ENCODE assay signal across 8 mouse cellular contexts in the genomic region with DNA sequence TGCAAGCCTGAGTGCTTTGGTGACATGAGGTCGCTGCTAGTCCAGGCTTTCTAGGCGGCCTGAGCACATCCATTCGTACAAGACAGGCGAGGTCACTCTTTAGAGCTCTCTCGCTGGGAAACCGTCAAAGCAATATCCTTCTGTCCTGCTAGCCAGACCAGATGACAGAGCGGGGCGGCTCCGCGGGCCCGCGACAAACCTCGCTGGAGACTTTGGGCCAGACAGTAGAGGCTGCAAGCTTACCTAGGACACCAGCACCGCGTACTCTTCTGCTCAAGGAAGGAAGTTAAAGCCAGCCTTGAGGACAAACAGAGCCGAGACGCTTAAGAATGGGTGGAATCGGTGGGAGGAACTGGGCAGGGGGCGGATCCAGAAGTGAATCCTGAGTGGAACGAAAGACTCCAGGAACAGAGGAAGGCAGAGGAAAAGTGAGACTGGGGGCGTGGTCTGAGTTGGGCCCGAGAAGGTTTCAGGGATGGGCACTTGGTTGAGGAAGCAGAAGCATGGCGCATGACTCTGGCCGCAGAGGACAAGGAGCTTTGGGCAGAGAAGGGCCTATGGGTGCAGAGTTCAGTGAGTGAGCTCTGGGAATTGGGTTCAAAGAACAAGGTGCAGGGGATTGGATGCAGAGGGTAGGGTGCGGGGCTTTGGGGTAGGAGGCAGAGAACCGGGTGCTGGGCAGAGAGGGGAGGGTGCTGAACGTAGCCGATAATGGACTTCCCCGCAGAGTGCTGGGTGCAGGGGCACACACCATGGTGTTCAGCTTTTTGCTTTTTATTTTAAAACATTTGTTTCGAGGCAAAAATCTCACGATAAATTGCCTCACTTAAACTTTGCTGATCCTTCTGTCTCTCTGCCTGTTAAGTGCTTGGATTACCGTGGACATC. TPM values are rescaled to one million over a fixed set of nuclear protein-coding genes. Genes with fewer than 3 reads are reported as not detected.
DNase-seq lines count a peak whose midpoint lies in the region; ATAC-seq lines count a peak whose summit lies in the region.

TSS of gene Eci3 (minus strand) at position 300 of the 887 bp plus-strand sequence.

- no peaks in the 10 kb centered on the region; the same call in 1 of the 2 replicates for H3K27me3 ChIP-seq in intestine, embryonic 16.5 days (replicated peaks; ENCODE audit: control insufficient read depth, insufficient read depth, low read length)
- H3K27me3 ChIP-seq in liver, embryonic 16.5 days (ENCODE audit: control insufficient read depth, insufficient read depth, low read depth, low read length) = peaks cover 24% of the 10 kb centered on the region
- peaks cover 5% of the 10 kb centered on the region for H3K27me3 ChIP-seq in neural tube, embryonic 11.5 days (ENCODE audit: control insufficient read depth, insufficient read depth, low read length)

- peak within 1 kb of the TSS; percentile 64 for H3K9ac ChIP-seq in intestine, embryonic 16.5 days (ENCODE audit: low read depth, low read length)
- no peak within 1 kb of the TSS for H3K9ac ChIP-seq in liver, embryonic 16.5 days (ENCODE audit: low read depth, low read length)
- no peak within 1 kb of the TSS for H3K9ac ChIP-seq in neural tube, embryonic 11.5 days (ENCODE audit: low read length)

- H3K4me3 ChIP-seq in intestine, embryonic 16.5 days (ENCODE audit: low read length) = peak within 1 kb of the TSS; percentile 51
- peak within 1 kb of the TSS; percentile 50 for H3K4me3 ChIP-seq in liver, embryonic 16.5 days (ENCODE audit: low read depth, low read length)
- H3K4me3 ChIP-seq in neural tube, embryonic 11.5 days (ENCODE audit: low read depth, low read length) = peak within 1 kb of the TSS; percentile 22

- no peak for DNase-seq in frontal cortex, adult 2 months (ENCODE audit: extremely low spot score in 1 of 2, low spot score in 1 of 2)
- DNase-seq in embryo, embryonic 10 days (ENCODE audit: low spot score) = peak; percentile 69
- DNase-seq in heart, adult 11 months = peak; percentile 96
- DNase-seq in neural tube, embryonic 11.5 days (ENCODE audit: low spot score) = peak; percentile 48
- no peak for DNase-seq in c-Kit-positive CD71-positive TER-119-positive erythroid progenitor cells, embryonic 14.5 days (ENCODE audit: low spot score)

- H3K36me3 ChIP-seq in intestine, embryonic 16.5 days (ENCODE audit: control insufficient read depth, insufficient read depth, low read length) = no peaks in the 10 kb centered on the region
- no peaks in the 10 kb centered on the region for H3K36me3 ChIP-seq in liver, embryonic 16.5 days (ENCODE audit: control insufficient read depth, insufficient read depth)
- H3K36me3 ChIP-seq in neural tube, embryonic 11.5 days (ENCODE audit: control insufficient read depth, insufficient read depth, low read length) = no peaks in the 10 kb centered on the region

- H3K4me2 ChIP-seq in intestine, embryonic 16.5 days (ENCODE audit: low read depth, low read length) = peak within 1 kb of the TSS; percentile 77
- peak within 1 kb of the TSS; percentile 58 for H3K4me2 ChIP-seq in liver, embryonic 16.5 days (ENCODE audit: low read depth, low read length)
- H3K4me2 ChIP-seq in neural tube, embryonic 11.5 days (ENCODE audit: low read depth) = peak within 1 kb of the TSS; percentile 51

- H3K27ac ChIP-seq in intestine, embryonic 16.5 days (ENCODE audit: low read length) = no peak within 1 kb of the TSS
- no peak within 1 kb of the TSS for H3K27ac ChIP-seq in liver, embryonic 16.5 days (ENCODE audit: low read length)
- H3K27ac ChIP-seq in neural tube, embryonic 11.5 days (ENCODE audit: low read depth, low read length) = no peak within 1 kb of the TSS

- 2% methylated on average over 32 of the region's 32 CpGs for WGBS in intestine, embryonic 16.5 days
- WGBS in liver, embryonic 16.5 days (ENCODE audit: insufficient replicate concordance) = 4% methylated on average over 32 of the region's 32 CpGs
- 2% methylated on average over 32 of the region's 32 CpGs for WGBS in neural tube, embryonic 11.5 days

- no peaks in the 10 kb centered on the region for H3K9me3 ChIP-seq in intestine, embryonic 16.5 days (ENCODE audit: control insufficient read depth, low read length)
- no peaks in the 10 kb centered on the region for H3K9me3 ChIP-seq in liver, embryonic 16.5 days (replicated peaks; ENCODE audit: control insufficient read depth, low read length)
- no peaks in the 10 kb centered on the region for H3K9me3 ChIP-seq in neural tube, embryonic 11.5 days (ENCODE audit: control insufficient read depth, low read length)

- peaks cover 7% of the 10 kb centered on the region; the same call in 1 of the 2 replicates for H3K4me1 ChIP-seq in intestine, embryonic 16.5 days (ENCODE audit: control insufficient read depth, insufficient read depth, low read length)
- H3K4me1 ChIP-seq in liver, embryonic 16.5 days (ENCODE audit: control insufficient read depth, low read depth, low read length) = no peaks in the 10 kb centered on the region; the same call in 1 of the 2 replicates
- no peaks in the 10 kb centered on the region for H3K4me1 ChIP-seq in neural tube, embryonic 11.5 days (ENCODE audit: control insufficient read depth, insufficient read depth, low read length)

- ATAC-seq in frontal cortex, adult (ENCODE audit: low TSS enrichment) = peak; percentile 67
- ATAC-seq in intestine, embryonic 16.5 days = peak; percentile 91
- ATAC-seq in liver, embryonic 16.5 days (ENCODE audit: low read depth) = 0 out of 2 replicates have a peak, but pooled peaks have one; percentile 27
- ATAC-seq in neural tube, embryonic 11.5 days (ENCODE audit: insufficient read depth, low FRiP score, low TSS enrichment) = peak; percentile 58

RNA-seq across cellular contexts. Expression of gene Eci3, which starts in this region (rescaled TPM):
- polyA plus RNA-seq in frontal cortex, adult 2 months (2012; rRNA removed) = 0.30 and 0.44 TPM in 2 replicates
- polyA plus RNA-seq in intestine, embryonic 16.5 days (2015; fragmentation: Nextera tagmentation; extraction: Ambion mirVana) = 3.4 and 3.5 TPM in 2 replicates
- polyA plus RNA-seq in liver, embryonic 16.5 days (2015; fragmentation: Nextera tagmentation; extraction: Ambion mirVana) = 0.06 and 0.09 TPM in 2 replicates
- polyA plus RNA-seq in neural tube, embryonic 11.5 days (2014; fragmentation: Nextera tagmentation; extraction: Ambion mirVana) = 0.58 and 1.4 TPM in 2 replicates

Comparison
In these comparisons a context has a peak if more than half of its experiments do, and no peak if none do; other contexts are left out.
1. Peak in ATAC-seq, H3K4me3 ChIP-seq and H3K4me2 ChIP-seq in liver, embryonic 16.5 days; RNA of the gene not detected or under 1 TPM.
2. ATAC-seq: peak in every context shown above with its lines; median percentile 91 in intestine, embryonic 16.5 days; 67 in frontal cortex, adult; 58 in neural tube, embryonic 11.5 days; 27 in liver, embryonic 16.5 days.
3. DNase-seq: peak in embryo, embryonic 10 days (single experiment), heart, adult 11 months (single experiment) and neural tube, embryonic 11.5 days (single experiment); none in frontal cortex, adult 2 months (0 of 2) and c-Kit-positive CD71-positive TER-119-positive erythroid progenitor cells, embryonic 14.5 days (single experiment).
4. Peak in every context shown above with its lines, with median percentiles within 50 percentile points of each other: H3K4me2 ChIP-seq and H3K4me3 ChIP-seq.